Mouse (Mus musculus) E14TG2a.4 (cell line): ENCODE measurements around the gene Twf2.
A peak's percentile ranks its signal among the peaks of the same experiment; 100 is the strongest.

Source experiments
- CTCF ChIP-seq: conservative IDR thresholded peaks from 2 replicates; pipeline ENCODE4 v1.5.1; 2014; ENCODE audit warnings: low read length
- NANOG ChIP-seq: IDR thresholded peaks from 2 replicates; pipeline ENCODE4 v1.6.1; 2014; ENCODE audit warnings: borderline replicate concordance, low read length, mixed read lengths

- TF ChIP-seq CTCF, result peak; percentile 79
- TF ChIP-seq NANOG, result no peak
Measured at GRCm38 (mm10) chr9:106156419-106156818, 46.5 kb upstream of the Twf2 start.
